9 mouse cellular contexts compared by ENCODE assay signal in genomic region chr7:121864858-121865585, GRCm38 (mm10). TPM values are rescaled to one million over a fixed set of nuclear protein-coding genes. Genes with fewer than 3 reads are reported as not detected.
DNase-seq lines count a peak whose midpoint lies in the region; ATAC-seq lines count a peak whose summit lies in the region.
"Had no signal": no experiment of that assay in that cellular context is flagged by ENCODE, and none has a peak within 500 bp of the region (broad histone marks: within the 10 kb centered on the region; RNA-seq: fewer than 3 reads in every experiment).

TSS of gene Scnn1b (plus strand) at chr7:121865038.

- WGBS in heart, embryonic 12.5 days: 3% methylated on average over 35 of the region's 42 CpGs
- 3% methylated on average over 39 of the region's 42 CpGs for WGBS in forebrain, embryonic 16.5 days
- 2% methylated on average over 37 of the region's 42 CpGs for WGBS in limb, embryonic 10.5 days
- WGBS in neural tube, embryonic 13.5 days: 3% methylated on average over 42 of the region's 42 CpGs

- peaks cover 7% of the 10 kb centered on the region for H3K4me1 ChIP-seq in heart, embryonic 12.5 days (replicated peaks)
- H3K4me1 ChIP-seq in forebrain, embryonic 16.5 days (replicated peaks; ENCODE audit: control insufficient read depth, insufficient read depth, low read length): peaks cover 6% of the 10 kb centered on the region
- H3K4me1 ChIP-seq in limb, embryonic 10.5 days: peaks cover 10% of the 10 kb centered on the region
- peaks cover 10% of the 10 kb centered on the region for H3K4me1 ChIP-seq in neural tube, embryonic 13.5 days (replicated peaks)

- no peak for ATAC-seq in heart, embryonic 12.5 days (ENCODE audit: insufficient number of reproducible peaks, low FRiP score)
- no peak for ATAC-seq in forebrain, embryonic 16.5 days
- no peak for ATAC-seq in neural tube, embryonic 13.5 days (ENCODE audit: low read depth)
- no peak for ATAC-seq in activated CD4-positive, CD25-positive, alpha-beta regulatory T cell, adult 4 months
- no peak for ATAC-seq in inflammation-experienced regulatory T-cells, adult 6 months

- H3K9me3 ChIP-seq in heart, embryonic 12.5 days (replicated peaks): no peaks in the 10 kb centered on the region
- H3K9me3 ChIP-seq in forebrain, embryonic 16.5 days (ENCODE audit: control insufficient read depth, low read length): no peaks in the 10 kb centered on the region
- H3K9me3 ChIP-seq in limb, embryonic 10.5 days (replicated peaks): no peaks in the 10 kb centered on the region
- no peaks in the 10 kb centered on the region for H3K9me3 ChIP-seq in neural tube, embryonic 13.5 days

- no peak for DNase-seq in heart, postnatal 25 days (ENCODE audit: low spot score)
- no peak for DNase-seq in limb, embryonic 10.5 days (ENCODE audit: low spot score)
- DNase-seq in left cerebral cortex, postnatal 4 days: no peak

- intact Hi-C loops in heart, postnatal 25 days (cut with DNase I): no loop called here
- intact Hi-C loops in left cerebral cortex, postnatal 4 days (cut with DNase I): no loop called here

- peak within 1 kb of the TSS; percentile 38 for H3K4me3 ChIP-seq in heart, embryonic 12.5 days
- H3K4me3 ChIP-seq in forebrain, embryonic 16.5 days (replicated peaks; ENCODE audit: low read length): peak within 1 kb of the TSS; percentile 35
- H3K4me3 ChIP-seq in limb, embryonic 10.5 days: peak within 1 kb of the TSS; percentile 44
- H3K4me3 ChIP-seq in neural tube, embryonic 13.5 days: peak within 1 kb of the TSS; percentile 35

- H3K9ac ChIP-seq in heart, embryonic 12.5 days: peak within 1 kb of the TSS; percentile 40; the same call in 1 of the 2 replicates
- H3K9ac ChIP-seq in forebrain, embryonic 16.5 days (replicated peaks; ENCODE audit: low read depth, low read length): no peak within 1 kb of the TSS
- peak within 1 kb of the TSS; percentile 57 for H3K9ac ChIP-seq in neural tube, embryonic 13.5 days

- H3K27me3 ChIP-seq in heart, embryonic 12.5 days (replicated peaks): peaks cover 53% of the 10 kb centered on the region
- H3K27me3 ChIP-seq in forebrain, embryonic 16.5 days (replicated peaks; ENCODE audit: control insufficient read depth, insufficient read depth, low read length): peaks cover 26% of the 10 kb centered on the region
- H3K27me3 ChIP-seq in limb, embryonic 10.5 days (ENCODE audit: low read depth, poor library complexity, severe bottlenecking): peaks cover 47% of the 10 kb centered on the region
- H3K27me3 ChIP-seq in neural tube, embryonic 13.5 days: peaks cover 40% of the 10 kb centered on the region

- H3K36me3 ChIP-seq in heart, embryonic 12.5 days: no peaks in the 10 kb centered on the region
- H3K36me3 ChIP-seq in forebrain, embryonic 16.5 days (ENCODE audit: control insufficient read depth, insufficient read depth): no peaks in the 10 kb centered on the region
- no peaks in the 10 kb centered on the region for H3K36me3 ChIP-seq in limb, embryonic 10.5 days
- no peaks in the 10 kb centered on the region for H3K36me3 ChIP-seq in neural tube, embryonic 13.5 days

- H3K4me2 ChIP-seq in heart, embryonic 12.5 days: peak within 1 kb of the TSS; percentile 74
- H3K4me2 ChIP-seq in forebrain, embryonic 16.5 days (ENCODE audit: low read length): peak within 1 kb of the TSS; percentile 56
- H3K4me2 ChIP-seq in neural tube, embryonic 13.5 days: peak within 1 kb of the TSS; percentile 63

- H3K27ac ChIP-seq in heart, embryonic 12.5 days (ENCODE audit: poor library complexity, severe bottlenecking): no peak within 1 kb of the TSS
- no peak within 1 kb of the TSS for H3K27ac ChIP-seq in forebrain, embryonic 16.5 days (ENCODE audit: low read length)
- no peak within 1 kb of the TSS for H3K27ac ChIP-seq in limb, embryonic 10.5 days
- H3K27ac ChIP-seq in neural tube, embryonic 13.5 days (replicated peaks): no peak within 1 kb of the TSS

RNA-seq across cellular contexts. Expression of gene Scnn1b, which starts in this region (rescaled TPM):
- not detected in 2 replicates for polyA plus RNA-seq in heart, embryonic 12.5 days (2016; fragmentation: Nextera tagmentation; extraction: Ambion mirVana)
- total RNA-seq in heart, postnatal 25 days (2021): not detected
- 0.34 TPM in 1 of 2 replicates, not detected in the other for polyA plus RNA-seq in forebrain, embryonic 16.5 days (2015; fragmentation: Nextera tagmentation; extraction: Ambion mirVana)
- polyA plus RNA-seq in limb, embryonic 10.5 days (2016; fragmentation: Nextera tagmentation; extraction: Ambion mirVana): not detected in 2 replicates
- polyA plus RNA-seq in neural tube, embryonic 13.5 days (2015; fragmentation: Nextera tagmentation; extraction: Ambion mirVana): not detected in 2 replicates
- polyA plus RNA-seq in activated CD4-positive, CD25-positive, alpha-beta regulatory T cell, adult 4 months (2017; shearing (Covaris generic)): not detected
- under 1 TPM in 2 of 3 experiments, not detected in 1; 0.37 to 0.44 TPM for polyA plus RNA-seq in inflammation-experienced regulatory T-cells, adult 6 months (2017; shearing (Covaris generic))
- total RNA-seq in left cerebral cortex, postnatal 4 days (2021): under 1 TPM in 1 of 2 experiments, not detected in 1; 0.22 TPM
- polyA plus RNA-seq: spleen, adult 2 months had no signal
